Mouse (Mus musculus) thymus, adult 2 months (tissue): Measurements from ENCODE around the gene Runx2. TPM values are rescaled to one million over a fixed set of nuclear protein-coding genes. Genes with fewer than 3 reads are reported as not detected.
A peak's percentile ranks its signal among the peaks of the same experiment; 100 is the strongest.

Experiments used
- DNase-seq: peaks from one replicate; pipeline ENCODE4 v3.0.0; 2021
- H3K27ac ChIP-seq: fragments of 200-500 bp; 2 replicates; pipeline ENCODE4 v1.5.1; 2012; ENCODE audit warnings: low read length, control low read depth; ENCODE audit not compliant: control insufficient read depth, insufficient read depth
- H3K27me3 ChIP-seq: fragments of 200-500 bp; 2 replicates; pipeline ENCODE4 v1.6.1; 2012; ENCODE audit warnings: mild to moderate bottlenecking, low read length, moderate library complexity, mixed read lengths; ENCODE audit not compliant: control insufficient read depth, insufficient read depth
- H3K36me3 ChIP-seq: fragments of 200-500 bp; 2 replicates; pipeline ENCODE4 v1.6.1; 2012; ENCODE audit warnings: mild to moderate bottlenecking, low read length, moderate library complexity; ENCODE audit not compliant: control insufficient read depth, insufficient read depth
- H3K4me1 ChIP-seq: fragments of 200-500 bp; replicated peaks from 2 replicates; pipeline ENCODE4 v1.6.1; 2012; ENCODE audit warnings: low read length; ENCODE audit not compliant: control insufficient read depth, insufficient read depth
- H3K4me3 ChIP-seq: fragments of 200-500 bp; 2 replicates; pipeline ENCODE4 v1.5.1; 2012; ENCODE audit warnings: mild to moderate bottlenecking, low read length, control low read depth, moderate library complexity; ENCODE audit not compliant: control insufficient read depth, insufficient read depth
- CTCF ChIP-seq: fragments of 200-500 bp; IDR thresholded peaks from 2 replicates; pipeline ENCODE4 v1.5.1; 2012; ENCODE audit warnings: mild to moderate bottlenecking, control low read depth, low read length, moderate library complexity, borderline replicate concordance; ENCODE audit not compliant: control insufficient read depth, poor library complexity, insufficient read depth; ENCODE audit errors: extremely low read depth
- POLR2A ChIP-seq: fragments of 200-500 bp; IDR thresholded peaks from 2 replicates; pipeline ENCODE4 v1.6.1; 2012; ENCODE audit warnings: mild to moderate bottlenecking, low read length, control low read depth, moderate library complexity; ENCODE audit not compliant: control insufficient read depth, poor library complexity, insufficient read depth; ENCODE audit errors: extremely low read depth
- WGBS: fragments of 180-500 bp; shearing (Covaris S2); methylation state at CpG from one replicate; pipeline ENCODE4 v1.1.7; 2018; 5-methylcytosine and 5-hydroxymethylcytosine counted together
- polyA plus RNA-seq: library from polyadenylated mRNA; depleted of rRNA; stranded (reverse); fragments of >200 nt; gene quantifications from 2 replicates; pipeline ENCODE4 v1.2.3, GENCODE M21; 2012

Gene Runx2
- polyA plus RNA-seq, 1 experiment, result 6.7 TPM

DNA sequence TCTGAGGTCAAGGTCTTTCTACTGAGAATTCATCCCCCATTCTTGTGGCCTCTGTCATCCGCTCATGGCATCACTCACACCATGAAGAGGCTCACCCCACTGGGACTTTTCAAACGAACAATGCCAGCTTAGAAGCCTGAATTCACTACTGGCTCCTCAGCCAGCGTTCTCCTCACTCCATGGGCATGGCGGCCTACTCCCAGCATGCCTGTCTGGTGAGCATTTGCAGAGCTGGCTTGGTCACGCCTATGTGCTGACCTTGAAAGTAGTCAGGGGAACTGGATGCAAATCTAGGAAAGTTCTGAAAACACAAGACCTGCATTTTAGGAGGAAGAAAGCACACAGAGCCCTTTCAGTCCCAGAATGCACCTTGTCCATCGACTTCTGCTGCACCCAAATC lies 187.3 kb downstream of the Runx2 start:
- DNase-seq, result no peak
- Histone ChIP-seq H3K27me3 (no peaks in the 10 kb centered on the region), H3K27ac (no peak overlapping the region), H3K4me3 (no peak overlapping the region), H3K36me3 (no peaks in the 10 kb centered on the region), H3K4me1 (peaks cover 2% of the 10 kb centered on the region; the same call in 1 of the 2 replicates)
- 94% methylated on average over 6 of the region's 6 CpGs for WGBS
- no peak for TF ChIP-seq POLR2A

DNA sequence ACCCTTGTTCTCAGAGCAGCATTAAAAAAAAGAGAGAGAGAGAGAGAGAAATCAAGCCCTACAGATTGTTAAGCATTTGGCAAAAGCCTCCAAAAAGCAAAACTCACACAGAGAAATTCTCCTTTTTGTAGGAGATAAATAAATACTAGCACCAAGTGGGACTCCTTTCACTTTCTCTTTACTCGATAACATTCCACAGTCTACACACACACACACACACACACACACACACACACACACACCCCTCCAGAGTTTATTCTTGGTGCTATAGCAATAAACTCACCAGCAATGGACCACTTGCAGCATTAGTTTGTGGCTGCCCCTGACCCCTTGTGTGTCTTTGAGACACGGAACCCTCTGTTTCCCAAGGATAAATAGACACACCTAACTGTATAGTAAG lies 190.9 kb downstream of the Runx2 start:
- H3K27me3 ChIP-seq, result no peaks in the 10 kb centered on the region
- DNase-seq, result no peak
- H3K4me3 ChIP-seq, result no peak overlapping the region
- 40% methylated on average over 2 of the region's 2 CpGs for WGBS
- no peak overlapping the region for H3K27ac ChIP-seq
- H3K4me1 ChIP-seq, result no peaks in the 10 kb centered on the region
- no peaks in the 10 kb centered on the region for H3K36me3 ChIP-seq
- TF ChIP-seq CTCF, result no peak
- no peak for TF ChIP-seq POLR2A

DNA sequence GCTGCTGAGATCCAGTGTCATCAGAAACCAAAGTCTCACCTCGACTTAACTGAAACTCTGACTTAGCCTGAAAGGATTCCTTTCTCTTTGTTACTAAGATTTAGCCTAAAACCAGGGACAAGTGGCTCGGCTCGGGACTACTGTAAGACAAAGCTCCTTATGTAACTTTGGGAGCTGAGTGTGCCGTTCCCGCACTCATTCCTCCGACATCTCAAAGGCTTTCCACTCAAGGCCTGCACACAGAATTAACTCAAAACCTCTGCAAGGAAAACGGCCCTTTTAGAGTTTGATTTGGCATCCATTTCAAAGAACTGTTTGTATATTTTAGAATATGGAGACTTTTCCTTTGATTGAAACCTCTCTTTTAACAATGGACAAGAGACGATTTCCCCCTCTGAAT lies 191.3 kb downstream of the Runx2 start:
- no peaks in the 10 kb centered on the region for H3K36me3 ChIP-seq
- DNase-seq, result no peak
- TF ChIP-seq CTCF (no peak), POLR2A (no peak)
- no peak overlapping the region for H3K4me3 ChIP-seq
- no peaks in the 10 kb centered on the region for H3K4me1 ChIP-seq
- 86% methylated on average over 8 of the region's 8 CpGs for WGBS
- no peaks in the 10 kb centered on the region for H3K27me3 ChIP-seq
- H3K27ac ChIP-seq, result no peak overlapping the region

DNA sequence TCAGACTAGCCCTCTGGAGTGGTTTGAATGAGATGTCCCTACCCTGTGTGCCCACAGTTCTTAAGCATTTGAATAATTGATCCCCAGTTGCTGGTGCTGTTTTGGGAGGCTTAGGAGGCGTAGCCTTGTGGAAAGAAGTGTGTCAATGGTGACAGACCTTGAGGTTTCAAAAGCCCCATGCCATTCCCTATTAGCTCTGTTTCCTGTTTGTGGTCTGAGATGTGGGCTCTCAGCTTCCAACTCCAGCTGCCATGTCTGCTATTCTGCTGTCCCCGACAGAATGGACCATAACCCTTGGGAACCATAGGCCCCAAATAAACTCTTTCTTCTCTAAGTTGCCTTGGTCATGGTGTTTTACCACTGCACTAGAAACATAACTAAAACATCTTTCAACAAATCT lies 194.1 kb downstream of the Runx2 start:
- H3K27me3 ChIP-seq, result no peaks in the 10 kb centered on the region
- H3K4me1 ChIP-seq, result peaks cover 2% of the 10 kb centered on the region
- 61% methylated on average over 2 of the region's 2 CpGs for WGBS

DNA sequence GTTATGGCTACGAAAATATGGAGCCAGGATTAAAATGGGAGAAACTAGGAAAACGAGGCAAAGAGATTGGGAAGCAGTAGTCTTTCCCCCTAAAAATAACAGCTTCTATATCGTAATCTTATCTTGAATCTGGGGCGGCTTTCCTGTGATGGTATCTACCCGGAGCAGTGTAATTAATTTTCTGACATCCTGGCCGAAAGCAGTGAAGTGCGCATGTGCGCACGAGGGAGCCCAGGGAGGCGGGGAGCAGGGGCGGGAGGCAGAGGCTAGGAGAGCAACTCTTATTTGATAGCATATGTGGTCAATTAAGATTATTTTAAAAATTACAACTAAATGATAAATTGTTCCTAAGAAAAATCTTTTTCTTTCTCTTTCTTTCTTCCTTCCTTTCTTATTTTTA lies 195.9 kb downstream of the Runx2 start:
- no peak for TF ChIP-seq POLR2A
- no peak for TF ChIP-seq CTCF
- Histone ChIP-seq H3K27me3 (no peaks in the 10 kb centered on the region), H3K4me1 (peaks cover 5% of the 10 kb centered on the region), H3K27ac (no peak overlapping the region), H3K36me3 (no peaks in the 10 kb centered on the region), H3K4me3 (no peak overlapping the region)
- 51% methylated on average over 11 of the region's 11 CpGs for WGBS
- peak; percentile 27 for DNase-seq

More for the DNA sequence above, 194.1 kb downstream of the Runx2 start:
- TF ChIP-seq POLR2A, result no peak
- no peak for TF ChIP-seq CTCF
- Histone ChIP-seq H3K27ac (no peak overlapping the region), H3K36me3 (no peaks in the 10 kb centered on the region), H3K4me3 (no peak overlapping the region)
- DNase-seq, result no peak

DNA sequence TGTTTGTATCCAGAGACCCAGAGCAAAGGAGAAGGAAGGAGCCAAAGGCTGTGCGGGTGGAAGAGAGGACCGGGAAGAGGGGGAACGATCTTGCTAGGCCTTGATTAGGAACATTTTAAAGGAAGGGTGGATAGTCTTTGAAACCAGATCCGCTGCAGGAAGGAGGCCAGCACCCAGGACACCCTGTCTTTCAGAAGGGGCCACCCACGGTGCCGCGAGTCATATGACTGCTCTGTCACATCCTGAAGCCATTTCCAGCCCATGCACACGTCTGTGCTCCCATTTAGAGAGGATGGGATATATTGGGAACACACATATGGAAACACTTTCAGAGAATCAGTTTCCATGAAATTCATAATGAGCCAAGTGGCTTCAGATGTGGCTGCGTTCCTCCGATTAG lies 196.4 kb downstream of the Runx2 start:
- H3K4me3 ChIP-seq, result no peak overlapping the region
- peaks cover 5% of the 10 kb centered on the region for H3K4me1 ChIP-seq
- WGBS, result 85% methylated on average over 10 of the region's 10 CpGs
- no peak for DNase-seq
- no peaks in the 10 kb centered on the region for H3K27me3 ChIP-seq
- TF ChIP-seq CTCF, result no peak
- TF ChIP-seq POLR2A, result no peak
- H3K27ac ChIP-seq, result no peak overlapping the region
- H3K36me3 ChIP-seq, result no peaks in the 10 kb centered on the region

DNA sequence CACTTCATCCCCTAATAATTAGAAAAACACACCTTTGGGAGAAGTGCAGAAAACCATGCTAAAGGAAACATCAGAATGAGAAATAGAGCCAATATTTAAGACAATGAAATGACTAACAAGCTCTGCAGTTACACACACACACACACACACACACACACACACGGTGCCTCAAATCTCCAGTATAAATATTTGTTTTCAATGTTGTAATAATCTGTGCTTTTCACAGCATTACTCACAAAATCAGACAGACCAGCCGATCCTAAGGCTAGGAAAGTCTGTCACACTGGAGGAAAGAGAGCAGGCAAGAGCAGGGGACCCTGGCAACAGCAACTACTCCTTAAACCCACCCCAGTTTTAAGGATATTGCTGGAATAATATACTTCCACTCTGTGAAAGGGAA lies 196.9 kb downstream of the Runx2 start:
- no peak overlapping the region for H3K4me3 ChIP-seq
- WGBS, result 91% methylated on average over 2 of the region's 2 CpGs
- no peak overlapping the region for H3K27ac ChIP-seq
- DNase-seq, result no peak
- no peaks in the 10 kb centered on the region for H3K27me3 ChIP-seq
- H3K4me1 ChIP-seq, result peaks cover 5% of the 10 kb centered on the region
- TF ChIP-seq POLR2A (no peak), CTCF (no peak)
- H3K36me3 ChIP-seq, result no peaks in the 10 kb centered on the region
